Mouse (Mus musculus) splenic B cell, adult 2 months (primary cell): ENCODE data around the gene Ccr10.

Experiments
- DNase-seq: peaks from one replicate; pipeline ENCODE4 v3.0.0-alpha.2; 2011; ENCODE audit warnings: low read depth, low spot score
- H3K27me3 ChIP-seq: 2 replicates; pipeline ENCODE4 v1.6.1; 2012; ENCODE audit warnings: mild to moderate bottlenecking, low read length, moderate library complexity, mixed read lengths; ENCODE audit not compliant: control insufficient read depth, poor library complexity, insufficient read depth, severe bottlenecking
- H3K36me3 ChIP-seq: 2 replicates; pipeline ENCODE4 v1.6.1; 2012; ENCODE audit warnings: mild to moderate bottlenecking, low read length, moderate library complexity, mixed read lengths; ENCODE audit not compliant: control insufficient read depth, poor library complexity, insufficient read depth, severe bottlenecking

Ccr10 gene

GRCm38 (mm10) chr11:101180846-101181740, 5.8 kb upstream of the Ccr10 start:
- no peaks in the 10 kb centered on the region for H3K27me3 ChIP-seq
- H3K36me3 ChIP-seq: no peaks in the 10 kb centered on the region
- DNase-seq: peak; percentile 55

DNA sequence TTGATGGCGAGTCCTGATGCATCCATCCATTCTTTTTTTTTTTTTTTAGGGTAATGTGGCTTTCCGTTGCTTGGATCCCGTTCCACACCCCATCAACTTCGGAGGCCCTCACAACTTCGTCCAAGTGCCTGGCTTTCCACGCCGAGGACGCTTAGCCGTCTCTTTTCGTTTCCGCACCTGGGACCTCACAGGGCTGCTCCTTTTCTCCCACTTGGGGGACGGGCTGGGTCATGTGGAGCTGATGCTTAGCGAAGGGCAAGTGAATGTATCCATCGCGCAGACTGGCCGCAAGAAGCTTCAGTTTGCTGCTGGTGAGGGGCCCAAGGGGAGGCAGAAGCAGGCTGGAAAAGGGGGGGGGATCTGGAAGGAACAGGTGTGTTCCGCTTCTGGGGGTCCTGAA, 5.0 kb upstream of the Ccr10 start:
- 0 out of 2 replicates have a peak, but pooled peaks cover under 1% of the 10 kb centered on the region for H3K27me3 ChIP-seq
- no peak for DNase-seq

GRCm38 (mm10) chr11:101179306-101179705, 4.1 kb upstream of the Ccr10 start:
- DNase-seq: no peak
- Histone ChIP-seq H3K27me3 (0 out of 2 replicates have a peak, but pooled peaks cover 2% of the 10 kb centered on the region), H3K36me3 (no peaks in the 10 kb centered on the region)

More for the DNA sequence above, 5.0 kb upstream of the Ccr10 start:
- H3K36me3 ChIP-seq: no peaks in the 10 kb centered on the region

- no peaks in the 10 kb centered on the region for H3K36me3 ChIP-seq
- 0 out of 2 replicates have a peak, but pooled peaks cover 2% of the 10 kb centered on the region for H3K27me3 ChIP-seq
- DNase-seq: peak; percentile 61
Observed at GRCm38 (mm10) chr11:101178061-101179058, 3.1 kb upstream of the Ccr10 start.

DNA sequence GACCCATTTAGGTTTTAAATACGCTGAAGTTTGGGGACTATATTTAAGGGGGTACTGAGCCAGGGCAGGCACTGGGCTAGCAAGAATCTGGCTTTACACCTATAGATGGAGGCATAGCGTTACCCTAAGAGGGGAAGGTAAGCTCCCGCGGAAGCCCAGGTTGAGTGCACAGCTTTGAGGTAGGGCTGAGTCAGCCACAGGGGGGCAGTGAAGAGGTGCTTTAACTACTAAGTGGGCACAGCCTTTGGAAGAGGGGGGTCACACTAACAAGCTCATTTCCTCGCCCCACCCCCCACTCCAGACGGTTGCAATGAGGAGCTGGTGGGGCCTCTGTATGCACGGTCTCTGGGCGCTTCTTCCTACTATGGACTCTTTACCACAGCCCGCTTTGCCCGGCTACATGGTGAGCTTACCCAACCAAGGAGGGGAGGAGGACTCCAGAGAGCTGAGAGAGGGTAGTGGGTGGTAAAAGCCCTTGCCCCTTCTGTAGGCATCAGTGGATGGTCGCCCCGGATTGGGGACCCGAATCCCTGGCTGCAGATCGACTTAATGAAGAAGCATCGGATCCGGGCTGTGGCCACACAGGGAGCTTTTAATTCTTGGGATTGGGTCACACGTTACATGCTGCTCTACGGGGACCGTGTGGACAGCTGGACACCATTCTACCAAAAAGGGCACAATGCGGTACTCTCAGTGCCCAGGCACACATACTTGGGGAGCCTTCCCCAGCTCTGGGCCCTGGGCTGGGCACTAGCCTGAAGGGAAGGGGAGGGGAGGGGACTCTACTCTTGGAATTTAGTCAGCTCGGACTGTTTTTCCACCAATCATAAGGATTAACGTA, 1.9 kb upstream of the Ccr10 start:
- DNase-seq: peak; percentile 85
- peaks cover 2% of the 10 kb centered on the region; the same call in 1 of the 2 replicates for H3K27me3 ChIP-seq
- H3K36me3 ChIP-seq: no peaks in the 10 kb centered on the region

GRCm38 (mm10) chr11:101176117-101176691, 961 bp upstream of the Ccr10 start:
- Histone ChIP-seq H3K27me3 (peaks cover 2% of the 10 kb centered on the region), H3K36me3 (no peaks in the 10 kb centered on the region)
- peak; percentile 29 for DNase-seq

GRCm38 (mm10) chr11:101175636-101176116, 433 bp upstream of the Ccr10 start:
- Histone ChIP-seq H3K36me3 (no peaks in the 10 kb centered on the region), H3K27me3 (peaks cover 2% of the 10 kb centered on the region)
- DNase-seq: peak; percentile 43

DNA sequence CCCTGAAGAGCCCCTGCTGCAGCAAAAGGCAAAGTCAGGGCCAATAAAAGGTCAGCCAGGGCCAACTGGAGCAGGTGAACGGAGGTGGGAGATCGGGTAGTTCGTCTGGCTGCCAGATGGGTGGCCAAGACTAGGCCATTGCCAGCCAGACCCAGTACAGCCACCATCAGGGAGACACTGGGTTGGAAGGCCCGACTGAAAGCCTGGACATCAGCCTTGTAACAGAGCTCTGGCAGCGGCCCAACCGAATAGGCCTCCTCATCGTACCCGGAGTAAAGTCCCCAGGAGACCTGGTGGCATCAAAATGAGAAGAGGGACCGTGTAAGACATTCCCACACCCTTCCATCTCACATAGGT, 876 bp downstream of the Ccr10 start:
- no peaks in the 10 kb centered on the region for H3K36me3 ChIP-seq
- no peak for DNase-seq
- peaks cover 2% of the 10 kb centered on the region for H3K27me3 ChIP-seq

- H3K36me3 ChIP-seq: no peaks in the 10 kb centered on the region
- peak; percentile 89 for DNase-seq
- H3K27me3 ChIP-seq: peaks cover 3% of the 10 kb centered on the region
Observed at GRCm38 (mm10) chr11:101173631-101174388, 1.4 kb downstream of the Ccr10 start.

- no peaks in the 10 kb centered on the region for H3K36me3 ChIP-seq
- peak; percentile 20 for DNase-seq
- peaks cover 3% of the 10 kb centered on the region for H3K27me3 ChIP-seq
Observed at GRCm38 (mm10) chr11:101173112-101173511, 2.1 kb downstream of the Ccr10 start.

DNA sequence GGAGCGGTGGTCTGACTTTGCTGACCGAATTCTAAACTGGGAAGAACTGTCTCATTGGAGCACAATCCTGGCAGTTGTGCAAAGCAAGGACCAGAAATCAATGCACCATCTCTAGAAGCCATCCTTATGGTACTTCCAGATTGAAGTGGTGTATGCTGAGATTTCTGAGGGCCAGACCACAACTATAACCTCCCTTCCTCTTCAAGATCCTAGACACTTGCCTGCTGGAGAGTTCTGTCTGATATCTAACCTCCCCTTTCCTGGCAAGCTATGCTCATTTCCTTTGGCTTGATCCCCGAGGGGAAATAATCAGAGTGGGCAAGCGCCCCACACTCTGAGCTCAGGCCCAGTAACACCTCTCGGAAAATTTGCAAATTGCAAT, 2.8 kb downstream of the Ccr10 start:
- H3K36me3 ChIP-seq: no peaks in the 10 kb centered on the region
- peak; percentile 16 for DNase-seq
- peaks cover 3% of the 10 kb centered on the region for H3K27me3 ChIP-seq

- Histone ChIP-seq H3K27me3 (peaks cover 3% of the 10 kb centered on the region), H3K36me3 (no peaks in the 10 kb centered on the region)
- DNase-seq: peak; percentile 46
Observed at GRCm38 (mm10) chr11:101171721-101172433, 3.4 kb downstream of the Ccr10 start.
